Mouse (Mus musculus) adrenal gland, postnatal 36 days (tissue): Measurements from ENCODE around the gene Spag6. TPM values are rescaled to one million over a fixed set of nuclear protein-coding genes. Genes with fewer than 3 reads are reported as not detected.

Experiments
- DNase-seq, 2 experiments: peaks; one replicate each; pipeline ENCODE4 v3.0.0; 2021; ENCODE audit warnings: mixed read lengths in 1 of 2
- total RNA-seq, 2 experiments: library from RNA; stranded (reverse); gene quantifications; 2 replicates each; pipeline ENCODE4 v1.2.3; 2021

Spag6 gene
- total RNA-seq, 2 experiments from 2014 or later: 0.33 TPM; not detected in 1

GRCm38 (mm10) chr2:18687671-18688170 lies 6.1 kb upstream of the Spag6 start:
- DNase-seq: no peak

GRCm38 (mm10) chr2:18688286-18688685 lies 5.5 kb upstream of the Spag6 start:
- DNase-seq: no peak

DNA sequence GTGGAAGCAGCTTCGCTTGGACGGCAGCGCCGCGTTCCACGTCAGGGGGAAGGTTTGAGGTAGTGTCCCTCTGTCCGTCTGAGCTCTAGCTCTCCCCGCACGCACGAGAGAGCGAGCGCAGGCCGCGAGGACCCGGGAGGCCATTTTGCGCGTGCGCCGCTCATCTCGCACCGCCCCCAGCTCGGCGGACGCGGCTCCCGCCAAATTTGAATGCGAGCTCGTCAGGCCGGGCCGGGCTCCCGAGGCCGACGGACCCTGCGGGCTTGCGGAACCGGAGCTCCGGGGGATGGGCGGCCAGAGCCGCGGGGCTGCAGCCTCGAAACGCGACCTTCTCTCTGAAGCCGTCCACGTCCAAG lies 5.1 kb upstream of the Spag6 start:
- DNase-seq: peak; percentile 60 to 75

DNA sequence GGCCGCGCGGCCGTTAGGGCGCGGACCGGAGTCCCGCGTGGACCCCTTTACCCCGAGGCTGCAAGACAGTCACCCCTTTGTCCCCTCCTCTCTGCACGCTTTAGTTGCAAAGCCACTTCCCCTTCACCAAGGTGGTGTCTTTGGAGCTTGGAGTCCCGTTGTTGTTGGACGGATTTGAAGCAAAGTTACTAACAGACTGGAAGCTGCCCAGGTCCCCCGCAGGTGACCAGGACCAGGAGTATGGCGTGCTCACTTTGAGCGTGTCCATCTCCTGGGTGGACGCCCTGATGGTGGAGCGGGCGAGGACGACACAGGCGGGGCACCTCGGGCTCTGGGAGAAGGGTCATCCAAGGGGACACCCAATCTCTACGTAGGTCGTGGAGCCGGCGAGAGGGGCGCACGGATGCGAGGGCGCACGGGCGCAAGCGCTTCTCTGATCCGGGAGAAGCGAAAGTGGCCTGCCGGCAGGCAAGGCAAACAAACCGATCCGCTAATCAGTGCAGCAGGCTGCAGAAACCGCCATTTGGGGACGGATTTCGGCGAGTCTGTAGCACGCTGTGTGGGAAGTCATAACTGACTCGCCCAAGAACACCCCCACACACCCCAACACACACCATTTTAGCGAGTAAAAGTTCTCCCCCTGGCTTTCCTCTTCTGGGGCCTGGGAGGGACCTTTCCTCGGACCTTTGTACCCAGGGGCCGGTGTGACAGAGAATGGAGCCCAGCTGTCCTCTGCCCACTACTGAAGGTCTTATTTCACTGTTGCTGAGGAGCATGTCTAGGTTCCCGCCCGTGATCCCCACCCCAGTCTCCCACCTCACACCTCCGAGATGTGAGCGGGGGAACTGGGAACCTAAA lies 4.5 kb upstream of the Spag6 start:
- DNase-seq: peak; percentile 25 to 51

- DNase-seq: peak; percentile 57 to 66
Measured at GRCm38 (mm10) chr2:18690055-18690691, 3.7 kb upstream of the Spag6 start.

- no peak for DNase-seq
Measured at GRCm38 (mm10) chr2:18690756-18691155, 3.1 kb upstream of the Spag6 start.

DNA sequence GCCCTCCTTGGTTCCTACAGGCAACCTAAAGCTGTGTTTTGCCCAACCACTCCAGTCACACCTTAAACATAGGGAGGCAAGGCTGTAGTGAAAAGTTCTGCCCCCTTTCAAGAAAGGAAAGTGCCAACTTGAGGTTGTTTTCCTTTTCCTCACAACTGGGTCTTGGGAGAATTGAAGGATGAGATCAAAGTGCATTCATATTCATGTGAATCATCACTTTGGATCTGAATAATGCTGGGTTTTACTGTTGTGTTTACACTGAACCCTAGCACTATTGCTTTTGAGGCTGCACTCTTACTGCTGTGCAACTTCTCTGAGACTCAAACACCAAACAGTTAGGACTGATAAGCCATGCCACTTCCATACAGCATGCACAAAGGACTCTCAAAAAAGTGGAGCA lies 1.8 kb upstream of the Spag6 start:
- no peak for DNase-seq

- no peak for DNase-seq
Measured at GRCm38 (mm10) chr2:18692548-18692947, 1.3 kb upstream of the Spag6 start.

DNA sequence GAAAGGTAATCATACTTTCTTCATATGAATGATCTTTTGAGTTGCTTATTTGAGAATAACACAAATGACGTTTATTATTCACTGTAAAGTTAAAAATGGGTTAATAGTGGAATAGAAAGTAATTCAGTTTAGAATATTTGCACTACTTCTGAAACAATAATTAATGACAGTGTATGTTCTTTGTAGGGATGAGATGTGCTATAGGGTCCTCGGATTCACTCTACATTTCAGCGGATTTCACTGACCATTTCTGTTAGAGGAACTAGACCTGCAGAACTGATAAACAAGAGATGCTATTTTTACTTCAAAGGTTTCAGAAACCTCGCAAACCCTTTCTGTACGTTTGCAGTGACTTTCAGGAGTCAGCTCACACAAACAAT lies 351 bp upstream of the Spag6 start:
- DNase-seq: no peak

- DNase-seq: no peak
Measured at GRCm38 (mm10) chr2:18694611-18694950, 749 bp downstream of the Spag6 start.

GRCm38 (mm10) chr2:18695163-18695562 lies 1.3 kb downstream of the Spag6 start:
- DNase-seq: no peak

DNA sequence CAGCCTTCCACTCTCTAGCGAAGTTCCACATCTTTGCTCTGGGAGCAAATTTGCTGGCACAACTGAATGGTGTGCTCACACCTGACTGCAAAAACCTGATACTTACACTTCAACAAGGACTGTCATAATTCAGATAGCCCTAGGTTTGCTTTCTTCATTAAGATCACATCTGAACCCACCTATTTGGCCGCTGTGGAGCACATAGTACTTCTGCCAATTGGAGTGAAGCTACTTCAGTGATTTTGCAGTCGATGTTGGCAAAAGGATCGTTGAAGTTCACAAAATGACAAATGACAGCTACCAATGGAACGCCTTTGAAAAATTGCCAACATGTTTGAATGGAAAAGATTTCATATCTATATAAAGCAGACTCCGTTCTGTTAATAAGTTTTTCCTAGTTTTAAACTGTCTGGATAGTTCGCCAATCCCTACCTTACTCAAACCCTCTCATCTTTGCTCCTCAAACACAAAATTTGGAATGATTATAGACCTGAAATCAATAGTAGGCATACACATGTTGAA lies 1.9 kb downstream of the Spag6 start:
- no peak for DNase-seq

- DNase-seq: no peak
Measured at GRCm38 (mm10) chr2:18697591-18698244, 3.9 kb downstream of the Spag6 start.

- peak; percentile 16 to 22 for DNase-seq
Measured at GRCm38 (mm10) chr2:18698663-18699385, 5.0 kb downstream of the Spag6 start.

DNA sequence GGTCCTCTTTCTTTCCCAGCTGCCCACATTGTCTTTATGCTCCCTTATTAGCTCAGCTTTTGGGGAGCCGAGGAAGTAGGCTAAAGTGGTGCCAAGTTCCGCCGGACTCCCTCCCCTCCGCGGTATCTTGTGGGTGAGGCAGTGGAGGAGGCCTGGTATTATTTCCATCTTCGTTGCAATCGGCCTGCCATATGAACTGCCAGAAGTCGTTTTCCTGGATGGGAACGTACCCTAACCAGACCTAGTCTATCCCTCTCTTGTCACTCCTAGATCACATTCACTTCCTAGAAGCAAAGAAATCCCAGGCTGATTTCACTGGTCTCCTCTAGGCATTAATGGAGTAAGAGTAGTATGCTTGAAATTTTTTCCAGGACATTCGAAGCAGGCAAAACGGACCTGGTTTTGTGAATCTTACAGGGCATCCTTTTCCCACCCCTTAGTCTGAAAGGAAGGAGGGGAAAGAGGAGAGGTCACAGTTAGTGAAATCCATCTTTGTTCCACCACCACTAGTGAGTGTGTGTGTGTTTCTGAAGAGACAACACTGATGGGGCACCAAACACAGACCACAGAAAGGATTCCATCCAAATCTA lies 5.7 kb downstream of the Spag6 start:
- no peak for DNase-seq

GRCm38 (mm10) chr2:18710356-18710755 lies 16.5 kb downstream of the Spag6 start:
- no peak for DNase-seq

DNA sequence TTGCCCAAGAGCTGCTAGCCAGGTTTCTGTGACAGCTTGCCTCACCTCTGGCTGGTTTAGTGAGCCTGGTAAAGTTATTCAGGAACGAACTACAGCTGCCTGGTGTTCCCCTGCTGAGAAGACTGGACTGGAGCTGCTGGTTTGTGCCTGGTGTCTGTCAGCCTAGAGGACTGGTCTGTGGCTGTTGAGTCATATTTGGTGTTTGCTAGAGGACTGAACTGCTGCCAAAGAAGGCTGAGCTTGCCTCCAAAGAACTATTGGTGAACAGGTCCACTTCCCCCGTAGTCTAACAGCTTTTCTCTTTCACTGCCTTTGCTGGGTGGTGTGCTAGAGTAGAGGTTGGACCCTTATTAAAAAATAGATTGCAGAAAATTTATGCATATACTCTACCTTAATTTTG lies 19.2 kb downstream of the Spag6 start:
- no peak for DNase-seq

- no peak for DNase-seq
Measured at GRCm38 (mm10) chr2:18714337-18714736, 20.5 kb downstream of the Spag6 start.

DNA sequence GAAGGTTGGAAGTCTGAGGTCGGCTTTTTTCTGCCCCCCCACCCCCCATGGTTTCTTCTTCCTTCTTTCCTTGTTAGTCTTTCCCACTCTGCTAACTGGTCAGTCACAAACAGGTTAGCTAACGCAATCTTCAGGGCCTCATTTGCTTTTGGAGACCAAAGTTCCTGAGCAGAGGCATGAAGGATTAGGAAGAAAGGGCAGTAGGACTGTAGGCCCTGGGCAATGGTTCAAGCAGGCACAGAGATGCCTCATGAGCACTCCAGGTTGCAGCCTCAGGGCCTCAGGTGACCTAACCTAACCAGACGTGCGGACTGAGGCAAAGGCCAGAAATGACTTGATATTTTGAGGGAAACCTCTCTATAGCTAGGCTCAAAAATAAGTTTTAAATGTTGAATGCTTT lies 24.7 kb downstream of the Spag6 start:
- DNase-seq: no peak

GRCm38 (mm10) chr2:18722208-18722830 lies 28.5 kb downstream of the Spag6 start:
- DNase-seq: no peak

DNA sequence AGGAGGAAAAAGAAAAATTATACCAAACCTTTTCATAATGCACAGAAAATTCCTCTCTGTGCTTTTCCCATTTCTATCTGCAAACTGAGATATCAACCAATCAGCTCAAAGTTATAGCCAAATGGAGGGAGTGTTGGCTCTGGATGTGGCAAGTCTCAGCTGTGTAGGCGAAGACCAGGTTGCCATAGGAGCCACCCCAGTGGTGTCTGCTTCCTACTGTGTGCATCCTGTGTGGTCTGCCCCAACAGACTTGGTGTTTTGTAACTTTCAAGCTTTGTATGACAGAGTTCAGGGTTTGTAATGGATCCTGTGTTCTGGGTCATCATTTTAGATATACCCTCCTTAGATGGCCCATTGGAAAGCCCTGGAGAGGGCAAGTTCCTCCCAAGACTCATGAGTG lies 30.6 kb downstream of the Spag6 start:
- no peak for DNase-seq
